Mouse (Mus musculus): ENCODE measurements around the gene Senp2. TPM values are rescaled to one million over a fixed set of nuclear protein-coding genes. Genes with fewer than 3 reads are reported as not detected.

Senp2 gene
- polyA plus RNA-seq, 1 experiment from 2014 or later: 50.9 TPM

- no peak for ATAC-seq (ENCODE audit: insufficient number of reproducible peaks, insufficient read depth, low FRiP score, low TSS enrichment, low read depth)
- 94% methylated on average over 5 of the region's 5 CpGs for WGBS
Measured at GRCm38 (mm10) chr16:22027474-22027873, 18.2 kb downstream of the Senp2 start.

GRCm38 (mm10) chr16:22038554-22038953, 29.3 kb downstream of the Senp2 start:
- Histone ChIP-seq H3K9ac (no peak overlapping the region), H3K36me3 (peaks cover 58% of the 10 kb centered on the region), H3K4me2 (no peak overlapping the region), H3K27me3 (no peaks in the 10 kb centered on the region), H3K4me3 (no peak overlapping the region), H3K4me1 (no peaks in the 10 kb centered on the region), H3K9me3 (no peaks in the 10 kb centered on the region), H3K27ac (no peak overlapping the region)
- no peak for ATAC-seq (ENCODE audit: insufficient number of reproducible peaks, insufficient read depth, low FRiP score, low TSS enrichment, low read depth)
- WGBS: 89% methylated on average over 10 of the region's 10 CpGs

More at GRCm38 (mm10) chr16:22027474-22027873, 18.2 kb downstream of the Senp2 start:
- no peaks in the 10 kb centered on the region for H3K9me3 ChIP-seq
- no peak overlapping the region for H3K4me3 ChIP-seq
- peaks cover 87% of the 10 kb centered on the region for H3K36me3 ChIP-seq
- no peaks in the 10 kb centered on the region for H3K27me3 ChIP-seq
- H3K27ac ChIP-seq: no peak overlapping the region
- H3K9ac ChIP-seq: no peak overlapping the region
- no peaks in the 10 kb centered on the region for H3K4me1 ChIP-seq
- no peak overlapping the region for H3K4me2 ChIP-seq

- Histone ChIP-seq H3K27me3 (no peaks in the 10 kb centered on the region), H3K4me2 (no peak overlapping the region), H3K27ac (no peak overlapping the region), H3K9ac (no peak overlapping the region), H3K4me3 (no peak overlapping the region), H3K4me1 (no peaks in the 10 kb centered on the region), H3K9me3 (no peaks in the 10 kb centered on the region), H3K36me3 (peaks cover 72% of the 10 kb centered on the region)
- no peak for ATAC-seq (ENCODE audit: insufficient number of reproducible peaks, insufficient read depth, low FRiP score, low TSS enrichment, low read depth)
- WGBS: 90% methylated on average over 1 of the region's 1 CpGs
Measured at GRCm38 (mm10) chr16:22039978-22040377, 30.7 kb downstream of the Senp2 start.

- peaks cover 70% of the 10 kb centered on the region for H3K36me3 ChIP-seq
- no peak overlapping the region for H3K4me2 ChIP-seq
- H3K4me3 ChIP-seq: no peak overlapping the region
- no peak for ATAC-seq (ENCODE audit: insufficient number of reproducible peaks, insufficient read depth, low FRiP score, low TSS enrichment, low read depth)
- no peak overlapping the region for H3K27ac ChIP-seq
- WGBS: 91% methylated on average over 4 of the region's 4 CpGs
- no peaks in the 10 kb centered on the region for H3K27me3 ChIP-seq
- H3K4me1 ChIP-seq: no peaks in the 10 kb centered on the region
- H3K9ac ChIP-seq: no peak overlapping the region
- no peaks in the 10 kb centered on the region for H3K9me3 ChIP-seq
Measured at GRCm38 (mm10) chr16:22043830-22044229, 34.5 kb downstream of the Senp2 start.

GRCm38 (mm10) chr16:22045930-22046329, 36.6 kb downstream of the Senp2 start:
- Histone ChIP-seq H3K4me1 (no peaks in the 10 kb centered on the region), H3K4me2 (no peak overlapping the region), H3K27me3 (no peaks in the 10 kb centered on the region), H3K27ac (no peak overlapping the region), H3K36me3 (peaks cover 56% of the 10 kb centered on the region), H3K9ac (no peak overlapping the region), H3K9me3 (no peaks in the 10 kb centered on the region), H3K4me3 (no peak overlapping the region)
- 95% methylated on average over 3 of the region's 3 CpGs for WGBS
- ATAC-seq (ENCODE audit: insufficient number of reproducible peaks, insufficient read depth, low FRiP score, low TSS enrichment, low read depth): no peak

GRCm38 (mm10) chr16:22046739-22047366, 37.6 kb downstream of the Senp2 start:
- Histone ChIP-seq H3K4me3 (no peak overlapping the region), H3K4me2 (no peak overlapping the region), H3K36me3 (peaks cover 48% of the 10 kb centered on the region), H3K4me1 (no peaks in the 10 kb centered on the region), H3K9me3 (no peaks in the 10 kb centered on the region), H3K27ac (no peak overlapping the region), H3K9ac (no peak overlapping the region), H3K27me3 (no peaks in the 10 kb centered on the region)
- ATAC-seq (ENCODE audit: insufficient number of reproducible peaks, insufficient read depth, low FRiP score, low TSS enrichment, low read depth): no peak
- WGBS: 93% methylated on average over 10 of the region's 10 CpGs

- WGBS: 96% methylated on average over 21 of the region's 21 CpGs
- H3K9ac ChIP-seq: no peak overlapping the region
- no peak overlapping the region for H3K4me2 ChIP-seq
- no peaks in the 10 kb centered on the region for H3K4me1 ChIP-seq
- no peaks in the 10 kb centered on the region for H3K27me3 ChIP-seq
- H3K9me3 ChIP-seq: no peaks in the 10 kb centered on the region
- ATAC-seq (ENCODE audit: insufficient number of reproducible peaks, insufficient read depth, low FRiP score, low TSS enrichment, low read depth): no peak
- no peak overlapping the region for H3K4me3 ChIP-seq
- H3K36me3 ChIP-seq: peaks cover 15% of the 10 kb centered on the region
- H3K27ac ChIP-seq: no peak overlapping the region
Measured at GRCm38 (mm10) chr16:22053411-22053810, 44.1 kb downstream of the Senp2 start.

- no peaks in the 10 kb centered on the region for H3K4me1 ChIP-seq
- WGBS: 90% methylated on average over 6 of the region's 6 CpGs
- H3K36me3 ChIP-seq: peaks cover 47% of the 10 kb centered on the region
- H3K4me3 ChIP-seq: no peak overlapping the region
- no peak overlapping the region for H3K9ac ChIP-seq
- H3K4me2 ChIP-seq: no peak overlapping the region
- H3K9me3 ChIP-seq: no peaks in the 10 kb centered on the region
- peak; percentile 44; the same call in 1 of the 2 replicates for ATAC-seq (ENCODE audit: insufficient number of reproducible peaks, insufficient read depth, low FRiP score, low TSS enrichment, low read depth)
- no peaks in the 10 kb centered on the region for H3K27me3 ChIP-seq
- H3K27ac ChIP-seq: no peak overlapping the region
Measured at GRCm38 (mm10) chr16:22057498-22057897, 48.2 kb downstream of the Senp2 start.

GRCm38 (mm10) chr16:22058871-22059270, 49.6 kb downstream of the Senp2 start:
- no peak for ATAC-seq (ENCODE audit: insufficient number of reproducible peaks, insufficient read depth, low FRiP score, low TSS enrichment, low read depth)
- Histone ChIP-seq H3K27ac (no peak overlapping the region), H3K27me3 (no peaks in the 10 kb centered on the region), H3K9me3 (no peaks in the 10 kb centered on the region), H3K4me3 (no peak overlapping the region), H3K36me3 (peaks cover 57% of the 10 kb centered on the region), H3K4me2 (no peak overlapping the region), H3K9ac (no peak overlapping the region), H3K4me1 (no peaks in the 10 kb centered on the region)
- WGBS: 93% methylated on average over 7 of the region's 7 CpGs

- H3K27ac ChIP-seq: no peak overlapping the region
- no peaks in the 10 kb centered on the region for H3K9me3 ChIP-seq
- peaks cover 72% of the 10 kb centered on the region for H3K36me3 ChIP-seq
- ATAC-seq (ENCODE audit: insufficient number of reproducible peaks, insufficient read depth, low FRiP score, low TSS enrichment, low read depth): no peak
- no peak overlapping the region for H3K4me2 ChIP-seq
- H3K4me3 ChIP-seq: no peak overlapping the region
- H3K9ac ChIP-seq: no peak overlapping the region
- 88% methylated on average over 10 of the region's 10 CpGs for WGBS
- no peaks in the 10 kb centered on the region for H3K4me1 ChIP-seq
- no peaks in the 10 kb centered on the region for H3K27me3 ChIP-seq
Measured at GRCm38 (mm10) chr16:22060416-22060815, 51.1 kb downstream of the Senp2 start.

- H3K36me3 ChIP-seq: peaks cover 85% of the 10 kb centered on the region
- no peaks in the 10 kb centered on the region for H3K9me3 ChIP-seq
- H3K27ac ChIP-seq: no peak overlapping the region
- no peaks in the 10 kb centered on the region for H3K4me1 ChIP-seq
- no peak for ATAC-seq (ENCODE audit: insufficient number of reproducible peaks, insufficient read depth, low FRiP score, low TSS enrichment, low read depth)
- no peaks in the 10 kb centered on the region for H3K27me3 ChIP-seq
- no peak overlapping the region for H3K4me3 ChIP-seq
- WGBS: 75% methylated on average over 14 of the region's 14 CpGs
- H3K4me2 ChIP-seq: no peak overlapping the region
- H3K9ac ChIP-seq: no peak overlapping the region
Measured at GRCm38 (mm10) chr16:22061555-22062160, 52.4 kb downstream of the Senp2 start.

GRCm38 (mm10) chr16:22062284-22062683, 53.0 kb downstream of the Senp2 start:
- no peak for ATAC-seq (ENCODE audit: insufficient number of reproducible peaks, insufficient read depth, low FRiP score, low TSS enrichment, low read depth)
- Histone ChIP-seq H3K36me3 (peaks cover 85% of the 10 kb centered on the region), H3K4me3 (no peak overlapping the region), H3K9me3 (no peaks in the 10 kb centered on the region), H3K4me2 (no peak overlapping the region), H3K9ac (no peak overlapping the region), H3K4me1 (no peaks in the 10 kb centered on the region), H3K27ac (no peak overlapping the region), H3K27me3 (no peaks in the 10 kb centered on the region)
- 76% methylated on average over 4 of the region's 4 CpGs for WGBS
